Mouse (Mus musculus): ENCODE data around the gene Map10.

GRCm38 (mm10) chr8:125690166-125690915, 20.7 kb downstream of the Map10 start:
- TF ChIP-seq CTCF (IDR thresholded peaks at IDR 0.05), result no peak
- TF ChIP-seq EP300 (IDR thresholded peaks at IDR 0.05), result no peak
